Mouse (Mus musculus) small intestine, adult 2 months (tissue): Measurements from ENCODE around the gene Gm11444.

ENCODE experiments used
- CTCF ChIP-seq: fragments of 200-500 bp; IDR thresholded peaks from 2 replicates; pipeline ENCODE4 v1.5.1; 2012; ENCODE audit warnings: low read depth, mild to moderate bottlenecking, control low read depth, inconsistent platforms, low read length, moderate library complexity, mixed read lengths; ENCODE audit not compliant: insufficient replicate concordance, insufficient read length; ENCODE audit errors: extremely low read depth
- POLR2A ChIP-seq: fragments of 200-500 bp; IDR thresholded peaks from 2 replicates; pipeline ENCODE4 v1.6.1; 2012; ENCODE audit warnings: low read depth, mild to moderate bottlenecking, control low read depth, inconsistent platforms, low read length, moderate library complexity

GRCm38 (mm10) chr11:85884498-85884897 lies 34.4 kb upstream of the Gm11444 start:
- no peak for TF ChIP-seq POLR2A
- no peak for TF ChIP-seq CTCF
